Mouse (Mus musculus) cerebellum, adult 11-12 months (tissue): ENCODE measurements around the gene Cyp27a1.

ENCODE experiments used
- DNase-seq: peaks from one replicate; pipeline ENCODE4 v3.0.0; 2022

The Cyp27a1 gene

DNA sequence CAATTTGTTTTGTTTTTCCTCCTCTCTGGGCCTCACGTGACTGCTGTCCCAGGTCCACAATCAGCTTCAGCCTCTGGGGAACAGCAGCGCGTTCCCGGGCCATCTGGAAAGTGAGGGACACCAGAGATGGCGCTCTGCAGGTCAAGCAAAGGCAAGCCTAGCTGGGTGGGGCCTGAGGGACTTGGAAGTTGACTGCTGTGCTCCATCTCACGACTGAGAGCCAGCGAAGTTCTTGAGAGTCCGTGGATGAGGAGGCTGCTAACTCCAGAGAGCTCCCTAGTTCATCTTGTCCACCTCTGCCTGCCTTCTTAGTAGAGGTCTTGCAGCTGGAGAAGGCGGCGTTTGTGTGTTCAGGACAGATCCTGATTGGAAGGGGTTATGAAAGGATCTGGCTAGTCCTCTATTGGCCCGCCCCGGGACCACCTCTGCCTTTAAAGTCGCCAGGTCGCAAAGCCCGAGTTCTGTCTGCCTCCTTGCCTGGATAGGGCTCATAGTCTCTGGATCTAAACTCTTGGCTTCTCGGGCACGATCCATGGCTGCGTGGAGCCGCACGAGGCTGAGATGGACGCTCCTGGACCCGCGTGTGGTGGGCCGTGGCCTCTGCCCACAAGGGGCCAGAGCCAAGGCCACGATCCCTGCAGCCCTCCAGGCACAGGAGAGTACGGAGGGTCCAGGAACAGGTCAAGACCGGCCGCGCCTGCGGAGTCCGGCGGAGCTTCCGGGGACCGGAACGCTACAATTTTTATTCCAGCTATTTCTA lies at the start of gene Cyp27a1:
Cyp27a1 (plus strand) TSS at position 476 of the 760 bp plus-strand sequence.
- DNase-seq, result no peak

DNA sequence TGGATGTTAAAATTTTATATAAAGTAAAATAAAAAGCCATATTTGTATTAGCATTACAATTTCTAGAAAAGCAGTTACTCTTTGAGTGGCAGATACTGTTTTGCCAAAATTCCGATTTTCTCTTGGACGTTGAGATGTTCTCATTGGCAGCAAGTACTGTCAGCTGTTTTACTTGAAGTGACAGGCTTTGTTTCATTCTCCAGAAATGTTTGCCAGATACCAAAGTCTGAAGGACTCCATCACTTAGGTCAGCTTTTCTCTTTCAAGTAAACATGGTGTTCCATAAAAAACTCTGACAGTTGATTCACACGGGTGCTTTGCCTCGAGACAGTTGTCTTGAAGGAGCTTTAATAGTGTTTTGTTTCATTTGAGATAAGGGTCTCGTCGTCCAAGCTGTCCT lies 48.2 kb upstream of the Cyp27a1 start:
- no peak for DNase-seq

GRCm38 (mm10) chr1:74668371-74668770 lies 45.0 kb upstream of the Cyp27a1 start:
- DNase-seq, result no peak

DNA sequence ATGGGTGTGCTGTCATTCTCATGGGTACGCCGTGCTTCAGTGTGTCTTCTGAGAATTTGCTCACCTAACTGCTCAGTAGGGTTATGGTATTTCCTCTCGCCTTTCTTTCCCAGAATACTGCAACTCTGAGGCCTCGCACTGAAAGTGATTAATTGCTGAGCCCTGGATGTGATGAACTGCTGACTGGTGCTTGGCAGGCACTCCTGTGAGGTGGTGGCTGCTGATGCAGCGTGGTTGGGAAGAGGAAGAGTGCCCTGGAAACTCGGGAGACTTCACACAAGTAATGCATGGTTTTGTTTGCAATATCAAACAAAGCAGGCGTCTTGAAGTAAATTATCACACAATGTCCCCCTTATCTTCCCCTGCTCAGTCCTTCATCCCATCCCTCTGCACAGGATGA lies 40.6 kb upstream of the Cyp27a1 start:
- no peak for DNase-seq

- DNase-seq, result no peak
Measured at GRCm38 (mm10) chr1:74676863-74677262, 36.5 kb upstream of the Cyp27a1 start.

GRCm38 (mm10) chr1:74677843-74678242 lies 35.5 kb upstream of the Cyp27a1 start:
- DNase-seq, result no peak

- DNase-seq, result no peak
Measured at GRCm38 (mm10) chr1:74687131-74687530, 26.2 kb upstream of the Cyp27a1 start.

- DNase-seq, result no peak
Measured at GRCm38 (mm10) chr1:74693891-74694583, 19.3 kb upstream of the Cyp27a1 start.

GRCm38 (mm10) chr1:74695836-74696235 lies 17.5 kb upstream of the Cyp27a1 start:
- no peak for DNase-seq

- no peak for DNase-seq
Measured at GRCm38 (mm10) chr1:74697416-74697815, 16.0 kb upstream of the Cyp27a1 start.

DNA sequence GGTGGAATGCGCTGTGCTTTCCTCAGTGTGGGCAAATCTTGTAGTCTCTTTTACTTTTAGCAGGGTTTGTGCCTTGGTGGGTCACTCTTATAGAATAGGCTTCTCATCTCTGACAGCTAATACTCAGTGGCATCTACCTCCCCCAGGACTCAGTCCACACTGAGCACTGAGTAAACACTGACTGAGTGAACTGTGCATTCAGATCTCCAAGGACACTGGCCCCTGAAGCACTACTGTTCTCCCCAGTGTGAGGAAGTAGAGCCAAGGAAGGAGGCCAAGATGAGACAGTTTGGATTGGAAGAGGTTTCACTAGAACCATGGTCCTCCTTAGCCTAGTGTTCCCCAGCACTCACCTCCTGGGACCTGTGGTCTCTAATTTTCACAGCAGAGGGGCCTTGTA lies 15.0 kb upstream of the Cyp27a1 start:
- DNase-seq, result no peak

DNA sequence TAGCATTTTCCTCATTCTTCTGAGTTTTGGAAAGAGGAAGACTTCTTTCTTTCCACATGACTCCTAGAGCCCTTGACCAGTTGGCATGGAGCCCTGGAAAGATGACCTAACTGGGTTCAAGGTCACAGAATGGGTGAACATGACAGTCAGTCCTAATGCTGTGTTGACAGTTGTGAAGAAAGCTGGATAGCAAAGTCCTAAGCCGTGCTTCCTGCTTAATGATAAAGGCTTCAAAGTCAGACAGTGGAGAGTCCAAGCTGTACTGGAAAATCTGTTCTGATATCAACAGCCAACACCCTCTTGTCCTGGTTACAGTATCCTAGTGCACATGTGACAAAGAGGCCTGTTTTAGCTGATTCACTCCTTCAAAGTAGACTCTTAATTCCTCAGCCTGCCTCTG lies 14.6 kb upstream of the Cyp27a1 start:
- no peak for DNase-seq

- no peak for DNase-seq
Measured at GRCm38 (mm10) chr1:74702142-74702553, 11.2 kb upstream of the Cyp27a1 start.

DNA sequence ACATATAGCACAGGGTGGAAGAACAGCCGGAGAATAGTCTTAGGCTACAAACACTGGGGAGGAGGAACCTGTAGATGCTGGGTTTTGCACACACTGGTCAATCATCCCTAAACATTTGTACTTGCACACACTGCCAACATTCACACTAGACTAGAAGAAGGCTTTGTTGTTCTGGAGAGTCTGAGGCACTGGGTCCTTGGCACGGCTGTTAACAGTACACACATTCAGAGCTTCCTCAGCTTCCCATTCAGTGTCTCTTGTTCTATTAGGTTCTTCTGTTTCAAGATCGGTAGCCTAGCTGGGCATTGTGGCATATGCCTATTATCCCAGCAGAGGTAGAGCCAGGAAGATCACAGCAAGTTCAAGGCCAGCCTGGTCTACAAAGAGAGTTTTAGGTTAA lies 9.2 kb upstream of the Cyp27a1 start:
- DNase-seq, result no peak

DNA sequence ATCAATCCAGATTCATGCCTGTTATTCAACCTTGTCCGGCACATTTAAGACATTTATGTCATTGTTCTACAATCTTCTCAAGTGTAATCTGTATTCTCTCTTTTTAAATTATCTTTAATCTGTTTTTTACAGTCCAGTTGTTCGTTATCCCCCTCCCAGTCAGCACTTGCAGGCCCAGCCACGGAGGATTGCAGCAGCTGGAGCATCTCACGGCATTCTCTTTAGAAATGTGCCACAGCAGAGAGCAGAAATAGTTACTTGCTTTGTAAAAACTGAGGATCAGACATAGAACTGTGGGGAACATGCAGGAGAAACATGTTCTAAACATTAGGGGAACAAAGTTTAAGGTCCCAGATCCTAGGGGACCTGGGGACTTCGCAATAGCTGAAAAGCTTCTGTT lies 8.4 kb upstream of the Cyp27a1 start:
- no peak for DNase-seq

DNA sequence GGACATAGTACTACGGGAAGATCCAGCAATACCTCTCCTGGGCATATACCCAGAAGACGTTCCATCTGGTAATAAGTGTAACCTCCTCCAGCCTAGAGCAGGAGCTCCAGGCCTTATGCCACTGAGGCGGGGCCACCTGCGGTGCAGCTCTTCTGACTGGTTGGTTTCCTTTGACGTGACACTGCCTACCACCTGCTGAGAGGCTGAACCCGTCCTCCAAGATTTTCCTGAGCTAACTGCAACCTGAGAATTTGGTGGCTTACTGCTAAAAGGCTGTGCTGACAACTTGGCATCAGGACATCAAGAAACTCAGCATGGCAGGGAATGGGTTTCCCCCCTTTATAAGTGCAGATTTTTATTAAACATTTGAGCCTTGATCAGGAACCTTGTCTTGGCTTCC lies 3.8 kb upstream of the Cyp27a1 start:
- no peak for DNase-seq

GRCm38 (mm10) chr1:74712046-74712445 lies 1.3 kb upstream of the Cyp27a1 start:
- no peak for DNase-seq

DNA sequence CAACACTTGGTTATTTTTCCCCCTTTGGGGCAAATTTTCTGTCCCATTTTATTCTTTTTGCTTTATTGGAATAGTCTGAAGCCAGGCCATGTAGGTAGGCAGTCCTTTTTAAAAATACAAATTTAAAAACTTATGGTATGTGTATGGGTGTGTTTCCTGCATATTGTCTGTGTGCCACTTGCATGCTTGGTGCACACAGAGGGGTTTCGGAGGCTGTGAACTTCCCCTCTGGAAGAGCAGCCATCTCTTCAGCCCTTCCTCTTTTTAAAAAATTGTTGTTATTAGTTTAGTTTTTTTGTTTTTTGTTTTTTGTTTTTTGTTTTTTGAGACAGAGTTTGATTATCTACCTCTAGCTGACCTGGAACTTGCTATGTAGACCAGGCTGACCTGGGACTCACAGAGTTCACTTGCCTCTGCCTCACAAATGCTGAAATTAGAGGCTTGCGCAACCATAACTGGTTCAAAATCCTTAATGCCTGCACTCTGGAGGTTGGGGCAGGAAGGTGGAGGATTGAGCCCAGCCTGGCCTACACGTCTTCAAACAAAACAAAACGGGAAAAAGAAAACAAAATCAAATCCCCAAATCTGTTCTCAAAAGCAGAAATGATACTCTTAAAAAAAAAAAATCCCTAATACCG lies 794 bp upstream of the Cyp27a1 start:
- DNase-seq, result no peak

GRCm38 (mm10) chr1:74713859-74714730 lies 721 bp downstream of the Cyp27a1 start:
- DNase-seq, result no peak

DNA sequence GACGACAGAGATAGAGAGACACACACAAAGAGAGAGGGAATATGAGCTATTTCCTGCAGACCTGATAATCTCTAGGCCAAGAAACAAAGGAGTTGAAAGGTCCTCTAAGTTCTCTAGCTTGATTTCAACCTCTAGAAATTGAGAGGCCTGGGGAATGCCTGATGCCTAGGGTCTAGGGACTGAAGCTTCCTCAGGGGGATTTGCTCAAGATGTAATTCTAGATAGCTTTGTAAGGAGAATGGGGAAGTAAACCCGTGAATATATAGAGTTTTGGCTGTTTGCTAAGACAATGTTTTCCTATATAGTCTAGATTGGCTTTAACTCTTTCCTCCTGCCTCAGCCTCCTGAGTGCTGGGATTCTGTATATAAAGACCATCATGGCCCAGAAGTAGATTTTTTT lies 1.6 kb downstream of the Cyp27a1 start:
- no peak for DNase-seq

DNA sequence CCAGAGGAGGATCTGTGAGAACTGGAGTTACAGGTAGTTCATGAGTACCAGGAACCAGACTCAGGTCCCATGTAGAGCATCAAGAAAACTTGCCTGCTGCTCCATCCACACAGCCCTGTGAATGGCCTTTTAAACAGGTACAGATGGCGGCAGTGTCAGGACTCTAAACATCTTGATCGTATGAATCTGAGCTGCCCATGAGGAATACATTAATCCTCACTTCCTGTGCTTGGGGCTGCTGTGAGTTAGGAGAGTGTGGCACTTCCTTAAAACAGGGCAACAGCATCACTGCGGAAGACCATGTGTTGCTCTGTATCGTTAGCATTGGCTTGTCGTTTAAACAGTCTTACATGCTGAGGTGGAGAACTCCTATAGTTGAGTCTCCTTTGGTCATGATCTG lies 2.1 kb downstream of the Cyp27a1 start:
- no peak for DNase-seq

- no peak for DNase-seq
Measured at GRCm38 (mm10) chr1:74715886-74716285, 2.5 kb downstream of the Cyp27a1 start.

DNA sequence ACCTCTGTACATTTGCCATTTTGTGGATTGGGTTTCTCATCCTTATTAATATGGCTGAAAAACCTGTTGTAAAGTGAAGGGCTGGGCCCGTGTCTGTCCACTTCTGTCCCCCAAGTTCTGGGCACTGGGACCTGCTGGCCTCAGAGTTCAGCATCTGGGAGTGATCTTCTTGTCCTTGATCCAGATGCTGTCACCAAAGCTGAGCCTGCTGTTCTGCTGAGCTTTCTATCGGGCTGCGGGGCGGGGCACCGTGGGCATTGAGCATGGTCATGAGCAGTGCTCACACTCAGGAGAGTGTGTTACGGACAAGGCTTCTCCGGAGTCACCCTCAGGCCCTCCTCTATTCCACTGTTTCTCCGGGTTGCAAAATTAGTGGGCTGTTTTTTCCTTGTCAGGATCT lies 4.7 kb downstream of the Cyp27a1 start:
- DNase-seq, result no peak
